Mouse (Mus musculus) CH12.LX (cell line): Measurements from ENCODE around the gene Gm11114.

Experiments used
- CTCF ChIP-seq, 2 experiments: IDR thresholded peaks in 1 of 2; conservative IDR thresholded peaks in 1 of 2; 2 replicates each; pipeline ENCODE4 v1.5.1; 2011 to 2012; ENCODE audit warnings: low read depth in 2 of 2, low read length in 2 of 2, improper control_type of control experiment in 1 of 2, inconsistent platforms in 1 of 2, mild to moderate bottlenecking in 1 of 2, moderate library complexity in 1 of 2
- POLR2A ChIP-seq: IDR thresholded peaks from 2 replicates; pipeline ENCODE4 v1.6.1; 2011; ENCODE audit warnings: low read depth, mild to moderate bottlenecking, improper control_type of control experiment, low read length

DNA sequence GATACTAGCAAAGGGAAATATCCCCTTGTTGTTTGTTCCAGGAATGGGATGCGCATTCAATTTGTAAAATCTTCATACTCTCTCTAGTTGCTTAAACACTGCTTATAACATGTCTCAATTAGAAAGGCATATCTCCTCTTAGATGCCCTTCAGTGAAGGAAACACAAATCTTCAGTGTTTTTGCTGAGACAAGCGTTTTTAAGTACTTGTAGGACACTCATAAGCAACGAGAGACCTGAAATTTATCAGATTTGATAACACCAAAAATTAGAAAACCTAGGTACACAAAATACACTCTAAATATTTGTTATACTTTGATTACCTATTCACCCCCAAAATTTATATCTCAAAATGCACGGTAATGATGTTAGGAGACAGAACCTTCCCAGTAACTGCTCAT is 9.7 kb upstream of the Gm11114 start:
- TF ChIP-seq POLR2A, result no peak
- TF ChIP-seq CTCF (conservative IDR thresholded peaks at IDR 0.05 in 1 of 2, IDR thresholded peaks at IDR 0.05 in 1 of 2; ENCODE audit: low read depth in 2 of 2, low read length in 2 of 2), result no peak
